Mouse (Mus musculus) cerebellum, adult 9-10 months (tissue): Measurements from ENCODE around the gene Nfat5.

Experiments used
- DNase-seq: peaks from one replicate; pipeline ENCODE4 v3.0.0; 2022

Nfat5 gene

GRCm38 (mm10) chr8:107403038-107403781, 109.9 kb downstream of the Nfat5 start, which contains the start of gene Nqo1:
TSS of gene Nqo1 (minus strand) at chr8:107403206.
- peak; percentile 62 for DNase-seq

- DNase-seq: no peak
Measured at GRCm38 (mm10) chr8:107404057-107404456, 110.8 kb downstream of the Nfat5 start.

GRCm38 (mm10) chr8:107405935-107406334, 112.7 kb downstream of the Nfat5 start:
- DNase-seq: no peak

GRCm38 (mm10) chr8:107411391-107411790, 118.1 kb downstream of the Nfat5 start:
- DNase-seq: no peak

GRCm38 (mm10) chr8:107412552-107412951, 119.3 kb downstream of the Nfat5 start:
- DNase-seq: no peak

GRCm38 (mm10) chr8:107413881-107414280, 120.6 kb downstream of the Nfat5 start:
- DNase-seq: no peak

GRCm38 (mm10) chr8:107417001-107417400, 123.7 kb downstream of the Nfat5 start:
- DNase-seq: no peak

- no peak for DNase-seq
Measured at GRCm38 (mm10) chr8:107424176-107424575, 130.9 kb downstream of the Nfat5 start.

GRCm38 (mm10) chr8:107424597-107425229, 131.4 kb downstream of the Nfat5 start, which contains the start of gene Nob1:
TSS of gene Nob1 (minus strand) at chr8:107425051.
- DNase-seq: peak; percentile 97

- no peak for DNase-seq
Measured at GRCm38 (mm10) chr8:107425230-107425597, 131.9 kb downstream of the Nfat5 start.
